8 mouse cellular contexts compared by ENCODE assay signal in the genomic region with DNA sequence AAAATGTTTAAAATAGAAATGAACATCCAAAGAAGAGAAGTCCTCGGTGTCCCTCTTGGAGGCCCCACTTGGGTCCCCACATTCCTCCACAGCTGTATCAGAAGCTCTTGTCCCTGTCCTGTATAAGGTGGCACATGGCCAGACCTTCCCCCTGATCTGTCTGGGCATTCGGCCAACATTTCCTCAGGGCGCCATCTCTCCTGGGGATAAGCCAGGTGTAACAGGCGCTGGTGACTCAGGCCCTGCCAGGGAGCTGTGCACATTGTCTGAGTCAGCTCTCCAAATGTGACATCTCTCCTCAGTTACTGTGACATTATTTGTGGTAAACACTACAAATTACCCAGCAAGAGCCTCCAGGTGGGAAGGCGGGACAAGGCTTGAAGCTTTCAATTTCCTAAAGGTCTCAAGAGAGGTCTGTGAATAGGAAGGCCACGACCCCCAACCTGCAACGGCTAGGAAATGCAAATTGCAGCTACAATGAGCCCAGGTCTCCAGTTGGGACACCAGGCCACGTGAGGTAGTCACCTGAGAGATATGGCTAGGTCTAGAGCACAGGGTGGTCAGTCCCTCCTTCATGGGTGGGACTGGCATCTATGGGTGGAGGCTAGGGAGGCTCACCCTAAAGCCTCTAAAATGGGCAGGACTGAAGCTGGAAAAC. TPM values are rescaled to one million over a fixed set of nuclear protein-coding genes. Genes with fewer than 3 reads are reported as not detected.
DNase-seq lines count a peak whose midpoint lies in the region; TF ChIP-seq lines count a peak whose summit lies in the region.

No protein-coding gene starts in this region.

- DNase-seq in ovary, postnatal 36 days (ENCODE audit: low spot score): peak; percentile 44
- DNase-seq in ovary, postnatal 10 days (ENCODE audit: low spot score): no peak
- DNase-seq in brain, embryonic 14.5 days (ENCODE audit: low read depth): peak; percentile 72
- DNase-seq in heart, adult 11 months: peak; percentile 99
- peak; percentile 87 for DNase-seq in kidney, adult 9 months
- peak; percentile 74 for DNase-seq in left cerebral cortex, postnatal 4 days
- peak; percentile 61 to 64 for DNase-seq in right cerebral cortex, postnatal 36 days (ENCODE audit: low spot score in 2 of 2)
- DNase-seq in spleen, postnatal 14 days (ENCODE audit: low spot score in 2 of 2): no peak

- intact Hi-C loops in left cerebral cortex, postnatal 4 days (cut with DNase I): no loop called here

- no peak for TF ChIP-seq POLR2A in brain, embryonic 14.5 days (IDR thresholded peaks at IDR 0.05; ENCODE audit: borderline replicate concordance, extremely low read depth, insufficient read depth, insufficient read length, poor library complexity, severe bottlenecking)

- no peak for TF ChIP-seq CTCF in brain, embryonic 14.5 days (IDR thresholded peaks at IDR 0.05; ENCODE audit: borderline replicate concordance, extremely low read depth, insufficient read depth, insufficient read length)

RNA-seq across cellular contexts. Expression of a gene that starts 5.9 kb away (rescaled TPM):
- polyA plus RNA-seq in brain, embryonic 14.5 days (2012; rRNA removed): 11.5 and 14.3 TPM in 2 replicates
- total RNA-seq in left cerebral cortex, postnatal 4 days (2021): 10 to 100 TPM; 18.5 to 19.4 TPM

RNA-seq across cellular contexts. Expression of a gene that starts 7.9 kb away (rescaled TPM):
- 8.0 and 11.0 TPM in 2 replicates for polyA plus RNA-seq in brain, embryonic 14.5 days (2012; rRNA removed)
- 10 to 100 TPM; 13.1 to 15.1 TPM for total RNA-seq in left cerebral cortex, postnatal 4 days (2021)

Comparison
In these comparisons a context has a peak if more than half of its experiments do, and no peak if none do; other contexts are left out.
1. DNase-seq: peak in ovary, postnatal 36 days (single experiment), brain, embryonic 14.5 days (single experiment), heart, adult 11 months (single experiment), kidney, adult 9 months (single experiment), left cerebral cortex, postnatal 4 days (single experiment) and right cerebral cortex, postnatal 36 days (2 of 2); none in ovary, postnatal 10 days (single experiment) and spleen, postnatal 14 days (0 of 2).